Mouse (Mus musculus): Measurements from ENCODE around the gene Ino80b.

DNA sequence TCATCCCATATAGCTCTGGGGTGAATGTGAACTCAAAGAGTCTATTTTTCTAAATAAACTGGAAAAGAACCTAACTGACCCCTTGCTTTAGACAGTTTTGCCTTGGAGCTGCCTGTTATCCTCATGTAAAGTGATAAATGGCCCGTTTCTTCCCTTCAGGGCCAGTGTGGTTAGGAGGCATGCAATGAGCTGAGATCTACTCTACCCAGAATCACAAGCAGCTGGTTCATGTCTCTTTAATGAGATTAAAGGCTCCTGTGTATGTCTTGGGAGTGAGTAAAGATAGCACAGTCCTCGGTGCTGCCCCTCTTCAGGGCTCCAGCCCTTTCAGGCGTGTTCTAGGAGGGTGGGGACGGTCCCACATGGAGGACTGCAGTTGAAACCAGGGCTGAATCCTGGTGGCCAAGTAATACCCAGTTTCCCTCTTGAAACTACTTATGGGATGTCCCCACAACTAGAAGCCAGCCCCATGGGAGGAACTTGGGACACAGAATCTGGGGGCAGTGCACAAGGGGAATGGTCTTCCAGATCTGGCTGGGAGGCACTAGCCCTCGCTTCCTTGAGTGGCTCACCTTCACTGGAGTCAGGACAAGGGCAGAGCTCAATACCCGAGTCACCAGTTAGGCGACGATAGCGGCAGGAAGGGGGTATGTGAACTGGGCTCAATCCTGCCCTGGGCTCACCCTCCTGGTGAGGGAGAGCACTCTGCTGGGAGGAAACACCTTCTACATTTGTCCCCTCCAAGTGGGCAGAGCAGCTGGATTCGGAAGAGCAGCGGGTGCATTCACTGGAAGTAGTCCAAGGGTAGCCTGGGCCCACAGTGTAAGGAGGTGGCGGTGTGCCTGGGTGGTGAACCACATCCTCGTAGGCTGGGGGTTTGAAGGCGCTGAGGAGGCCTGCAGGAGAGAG lies 6.2 kb downstream of the Ino80b start:
- no peak for TF ChIP-seq CTCF (IDR thresholded peaks at IDR 0.05; ENCODE audit: borderline replicate concordance, extremely low read depth, insufficient read depth, insufficient read length)
- no peak for TF ChIP-seq POLR2A (IDR thresholded peaks at IDR 0.05; ENCODE audit: borderline replicate concordance, extremely low read depth, insufficient read depth, insufficient read length, poor library complexity, severe bottlenecking)

Data from brain, embryonic 14.5 days (tissue).